Mouse (Mus musculus): ENCODE data around the gene Plekhn1. TPM values are rescaled to one million over a fixed set of nuclear protein-coding genes. Genes with fewer than 3 reads are reported as not detected.

Gene Plekhn1
- total and polyA plus RNA-seq, 3 experiments = 11.8 to 20.0 TPM; not detected in 1

- H3K9me3 ChIP-seq (replicated peaks; ENCODE audit: insufficient read depth, low read length) = no peaks in the 10 kb centered on the region
- H3K36me3 ChIP-seq (ENCODE audit: control insufficient read depth in 1 of 2, insufficient read depth in 2 of 2, low read length in 2 of 2) = no peaks in the 10 kb centered on the region
- H3K4me3 ChIP-seq (ENCODE audit: control insufficient read depth in 1 of 2, insufficient read depth in 1 of 2, low read depth in 2 of 2, low read length in 2 of 2) = no peak overlapping the region
Measured at GRCm38 (mm10) chr4:156216196-156216595, 18.5 kb downstream of the Plekhn1 start.

GRCm38 (mm10) chr4:156215649-156216048 lies 19.0 kb downstream of the Plekhn1 start, which contains the start of gene Perm1:
Gene Perm1 (plus strand): TSS chr4:156215868.
- H3K4me1 ChIP-seq (ENCODE audit: control insufficient read depth in 1 of 2, insufficient read depth in 2 of 2, low read length in 2 of 2) = peaks cover 0 to 4% of the 10 kb centered on the region in 2 experiments; a peak in 2 of 4 replicates
- H3K27me3 ChIP-seq (ENCODE audit: control insufficient read depth in 1 of 2, insufficient read depth in 2 of 2, low read length in 2 of 2) = no peaks in the 10 kb centered on the region
- H3K79me2 ChIP-seq (ENCODE audit: control insufficient read depth, insufficient read depth, low read length, poor library complexity) = no peaks in the 10 kb centered on the region
- no peak for TF ChIP-seq USF1 (IDR thresholded peaks at IDR 0.05; ENCODE audit: low read depth, low read length)
- no peak for TF ChIP-seq CHD2 (IDR thresholded peaks at IDR 0.05; ENCODE audit: low read length)
- no peak for TF ChIP-seq NRF1 (IDR thresholded peaks at IDR 0.05; ENCODE audit: insufficient read depth, low read depth, low read length, poor library complexity, severe bottlenecking)
- no peak for TF ChIP-seq GATA1 (IDR thresholded peaks at IDR 0.05; ENCODE audit: low read depth, low read length)
- TF ChIP-seq JUND (IDR thresholded peaks at IDR 0.05; ENCODE audit: low read depth, low read length) = no peak
- TF ChIP-seq POLR2AphosphoS2 (IDR thresholded peaks at IDR 0.05; ENCODE audit: low read length) = no peak
- no peak for TF ChIP-seq UBTF (IDR thresholded peaks at IDR 0.05; ENCODE audit: borderline replicate concordance, insufficient read depth, low read depth, low read length)
- TF ChIP-seq CTCF (IDR thresholded peaks at IDR 0.05 in 2 of 3, conservative IDR thresholded peaks at IDR 0.05 in 1 of 3; ENCODE audit: control insufficient read depth in 1 of 3, insufficient read depth in 1 of 3, low read depth in 2 of 3, low read length in 3 of 3, poor library complexity in 1 of 3, severe bottlenecking in 1 of 3) = no peak
- no peak for TF ChIP-seq MAFK (IDR thresholded peaks at IDR 0.05; ENCODE audit: borderline replicate concordance, low read depth, low read length)
- TF ChIP-seq MYC (IDR thresholded peaks at IDR 0.05; ENCODE audit: low read depth, low read length) = no peak
- no peak for TF ChIP-seq ETS1 (IDR thresholded peaks at IDR 0.05; ENCODE audit: low read depth, low read length)
- TF ChIP-seq ELF1 (IDR thresholded peaks at IDR 0.05; ENCODE audit: low read depth, low read length) = no peak
- no peak for TF ChIP-seq ZC3H11A (IDR thresholded peaks at IDR 0.05; ENCODE audit: low read depth, low read length)
- TF ChIP-seq EP300 (IDR thresholded peaks at IDR 0.05; ENCODE audit: low read depth in 1 of 2, low read length in 2 of 2) = no peak
- no peak for TF ChIP-seq MAZ (IDR thresholded peaks at IDR 0.05; ENCODE audit: low read depth, low read length)
- TF ChIP-seq POLR2A (IDR thresholded peaks at IDR 0.05; ENCODE audit: control insufficient read depth in 1 of 2, insufficient read depth in 1 of 2, low read depth in 1 of 2, low read length in 2 of 2, poor library complexity in 1 of 2) = no peak
- H3K36me3 ChIP-seq (ENCODE audit: control insufficient read depth in 1 of 2, insufficient read depth in 2 of 2, low read length in 2 of 2) = no peaks in the 10 kb centered on the region
- DNase-seq (ENCODE audit: low read depth, low spot score) = no peak
- H3K9ac ChIP-seq (ENCODE audit: control insufficient read depth, low read depth, low read length, poor library complexity, severe bottlenecking) = no peak within 1 kb of the TSS
- no peaks in the 10 kb centered on the region for H3K9me3 ChIP-seq (replicated peaks; ENCODE audit: insufficient read depth, low read length)
- H3K4me3 ChIP-seq (ENCODE audit: control insufficient read depth in 1 of 2, insufficient read depth in 1 of 2, low read depth in 2 of 2, low read length in 2 of 2) = no peak within 1 kb of the TSS
- H3K27ac ChIP-seq (ENCODE audit: control insufficient read depth, low read depth, low read length) = no peak within 1 kb of the TSS

More at GRCm38 (mm10) chr4:156216196-156216595, 18.5 kb downstream of the Plekhn1 start:
- peaks cover 0 to 4% of the 10 kb centered on the region in 2 experiments; a peak in 2 of 4 replicates for H3K4me1 ChIP-seq (ENCODE audit: control insufficient read depth in 1 of 2, insufficient read depth in 2 of 2, low read length in 2 of 2)
- H3K9ac ChIP-seq (ENCODE audit: control insufficient read depth, low read depth, low read length, poor library complexity, severe bottlenecking) = no peak overlapping the region
- no peak for DNase-seq (ENCODE audit: low read depth, low spot score)
- TF ChIP-seq RCOR1 (IDR thresholded peaks at IDR 0.05; ENCODE audit: low read depth, low read length) (no peak), CTCF (IDR thresholded peaks at IDR 0.05 in 2 of 3, conservative IDR thresholded peaks at IDR 0.05 in 1 of 3; ENCODE audit: control insufficient read depth in 1 of 3, insufficient read depth in 1 of 3, low read depth in 2 of 3, low read length in 3 of 3, poor library complexity in 1 of 3, severe bottlenecking in 1 of 3) (no peak), E2F4 (IDR thresholded peaks at IDR 0.05; ENCODE audit: borderline replicate concordance, low read depth, low read length) (no peak), NELFE (IDR thresholded peaks at IDR 0.05; ENCODE audit: low read depth, low read length) (no peak), GABPA (IDR thresholded peaks at IDR 0.05; ENCODE audit: low read depth, low read length) (no peak), POLR2A (IDR thresholded peaks at IDR 0.05; ENCODE audit: control insufficient read depth in 1 of 2, insufficient read depth in 1 of 2, low read depth in 1 of 2, low read length in 2 of 2, poor library complexity in 1 of 2) (no peak), SIN3A (IDR thresholded peaks at IDR 0.05; ENCODE audit: low read length) (no peak), ZKSCAN1 (IDR thresholded peaks at IDR 0.05; ENCODE audit: low read depth, low read length) (no peak), ETS1 (IDR thresholded peaks at IDR 0.05; ENCODE audit: low read depth, low read length) (no peak), ZMIZ1 (IDR thresholded peaks at IDR 0.05; ENCODE audit: low read depth, low read length) (no peak), HCFC1 (IDR thresholded peaks at IDR 0.05; ENCODE audit: low read depth, low read length) (no peak), ELF1 (IDR thresholded peaks at IDR 0.05; ENCODE audit: low read depth, low read length) (no peak), GATA1 (IDR thresholded peaks at IDR 0.05; ENCODE audit: low read depth, low read length) (no peak), BHLHE40 (IDR thresholded peaks at IDR 0.05; ENCODE audit: borderline replicate concordance, low read depth, low read length) (no peak), CHD2 (IDR thresholded peaks at IDR 0.05; ENCODE audit: low read length) (no peak), SMC3 (IDR thresholded peaks at IDR 0.05; ENCODE audit: low read depth, low read length) (no peak)
- no peak overlapping the region for H3K27ac ChIP-seq (ENCODE audit: control insufficient read depth, low read depth, low read length)
- H3K79me2 ChIP-seq (ENCODE audit: control insufficient read depth, insufficient read depth, low read length, poor library complexity) = no peaks in the 10 kb centered on the region
- no peaks in the 10 kb centered on the region for H3K27me3 ChIP-seq (ENCODE audit: control insufficient read depth in 1 of 2, insufficient read depth in 2 of 2, low read length in 2 of 2)

All from MEL (cell line).